Mouse (Mus musculus) frontal cortex, postnatal 10 days (tissue): ENCODE results near the gene Urm1.

ENCODE experiments used
- DNase-seq, 2 experiments: peaks; one replicate each; pipeline ENCODE4 v3.0.0; 2022; ENCODE audit warnings: low spot score in 2 of 2, mixed read lengths in 1 of 2

The Urm1 gene

GRCm38 (mm10) chr2:29827709-29828024 lies 7.8 kb downstream of the Urm1 start:
- DNase-seq = no peak

- peak in 1 of 2 experiments; percentile 56 for DNase-seq
These were observed 11.2 kb downstream of the Urm1 start for GRCm38 (mm10) chr2:29831106-29831505.

GRCm38 (mm10) chr2:29833796-29834195 lies 13.9 kb downstream of the Urm1 start:
- no peak for DNase-seq

- no peak for DNase-seq
These were observed 15.6 kb downstream of the Urm1 start for GRCm38 (mm10) chr2:29835391-29835899.

- no peak for DNase-seq
These were observed 19.6 kb downstream of the Urm1 start for GRCm38 (mm10) chr2:29839460-29839859.

GRCm38 (mm10) chr2:29843231-29844105 lies 23.6 kb downstream of the Urm1 start:
- no peak for DNase-seq

GRCm38 (mm10) chr2:29844115-29844514 lies 24.2 kb downstream of the Urm1 start:
- no peak for DNase-seq

GRCm38 (mm10) chr2:29844661-29845060 lies 24.8 kb downstream of the Urm1 start:
- no peak for DNase-seq

- no peak for DNase-seq
These were observed 25.8 kb downstream of the Urm1 start for GRCm38 (mm10) chr2:29845636-29846035.

GRCm38 (mm10) chr2:29846061-29846853 lies 26.4 kb downstream of the Urm1 start:
- DNase-seq = peak in 1 of 2 experiments; percentile 20

GRCm38 (mm10) chr2:29846911-29847310 lies 27.0 kb downstream of the Urm1 start:
- no peak for DNase-seq

- no peak for DNase-seq
These were observed 29.2 kb downstream of the Urm1 start for GRCm38 (mm10) chr2:29849041-29849440.

- no peak for DNase-seq
These were observed 30.1 kb downstream of the Urm1 start for GRCm38 (mm10) chr2:29849841-29850480.

- no peak for DNase-seq
These were observed 33.1 kb downstream of the Urm1 start for GRCm38 (mm10) chr2:29852957-29853485.

- DNase-seq = no peak
These were observed 33.9 kb downstream of the Urm1 start for GRCm38 (mm10) chr2:29853736-29854135.

- DNase-seq = no peak
These were observed 35.8 kb downstream of the Urm1 start for GRCm38 (mm10) chr2:29855585-29856210.

GRCm38 (mm10) chr2:29856451-29857260 lies 36.8 kb downstream of the Urm1 start:
- no peak for DNase-seq

- DNase-seq = no peak
These were observed 37.5 kb downstream of the Urm1 start for GRCm38 (mm10) chr2:29857341-29857740.

- no peak for DNase-seq
These were observed 38.1 kb downstream of the Urm1 start for GRCm38 (mm10) chr2:29857967-29858366.

GRCm38 (mm10) chr2:29858748-29859473 lies 39.0 kb downstream of the Urm1 start:
- DNase-seq = peak in 1 of 2 experiments; percentile 45
